Mouse (Mus musculus) CH12F3 (cell line): Measurements from ENCODE around the gene Sox30.

ENCODE experiments used
- in situ Hi-C: fragments of 300-500 bp; cut with MboI; formaldehyde crosslinking; loops from 2 replicates; pipeline ENCODE4 v1.14.3; 2020; ENCODE audit warnings: low sequenced_read_pairs

Sox30 gene

DNA sequence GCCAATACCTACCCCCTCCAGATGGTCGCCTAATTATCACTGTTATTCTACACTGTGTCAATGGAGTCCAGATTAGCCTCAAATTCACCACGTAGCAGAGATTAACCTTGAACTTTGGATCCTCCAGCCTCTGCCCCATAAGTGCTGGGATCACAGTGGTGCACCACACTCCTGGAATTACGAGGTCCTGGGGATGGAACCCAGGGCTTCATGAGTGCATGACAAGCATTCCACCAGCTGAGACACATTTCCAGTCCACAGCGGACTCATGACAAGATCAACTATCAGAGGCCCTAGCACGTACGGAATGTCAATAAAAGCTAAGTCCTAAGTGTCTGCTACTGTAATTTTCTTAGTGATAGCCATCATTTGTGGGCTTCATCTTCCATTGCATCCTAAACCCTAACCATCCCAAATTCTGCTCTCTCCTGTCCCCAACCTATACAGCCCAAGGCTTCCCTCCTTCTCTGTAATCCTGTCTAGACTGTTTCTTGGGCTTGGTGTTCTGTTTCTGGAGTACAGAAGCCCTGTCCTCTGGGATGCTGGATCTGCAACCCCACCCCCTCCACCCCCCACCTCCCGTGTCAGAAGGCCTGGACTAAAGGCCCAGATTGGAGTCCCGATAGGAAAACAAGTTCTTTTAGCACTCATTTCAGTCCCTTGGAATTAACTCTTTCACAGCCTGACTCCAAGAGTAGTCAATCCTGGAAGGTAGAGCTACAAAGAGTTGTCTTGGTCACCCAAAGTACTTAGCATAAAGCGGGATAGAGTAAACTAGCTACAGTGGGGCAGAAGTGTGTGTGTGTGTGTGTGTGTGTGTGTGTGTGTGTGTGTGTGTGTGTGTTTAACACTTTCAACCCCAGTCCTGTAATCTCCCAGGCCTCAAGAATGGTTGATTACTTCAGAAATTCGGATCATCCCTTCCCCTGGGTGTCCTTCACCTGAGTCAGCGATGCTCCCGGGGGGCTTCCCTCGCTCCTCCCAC lies 75.1 kb downstream of the Sox30 start:
- in situ Hi-C loops = no loop called here

DNA sequence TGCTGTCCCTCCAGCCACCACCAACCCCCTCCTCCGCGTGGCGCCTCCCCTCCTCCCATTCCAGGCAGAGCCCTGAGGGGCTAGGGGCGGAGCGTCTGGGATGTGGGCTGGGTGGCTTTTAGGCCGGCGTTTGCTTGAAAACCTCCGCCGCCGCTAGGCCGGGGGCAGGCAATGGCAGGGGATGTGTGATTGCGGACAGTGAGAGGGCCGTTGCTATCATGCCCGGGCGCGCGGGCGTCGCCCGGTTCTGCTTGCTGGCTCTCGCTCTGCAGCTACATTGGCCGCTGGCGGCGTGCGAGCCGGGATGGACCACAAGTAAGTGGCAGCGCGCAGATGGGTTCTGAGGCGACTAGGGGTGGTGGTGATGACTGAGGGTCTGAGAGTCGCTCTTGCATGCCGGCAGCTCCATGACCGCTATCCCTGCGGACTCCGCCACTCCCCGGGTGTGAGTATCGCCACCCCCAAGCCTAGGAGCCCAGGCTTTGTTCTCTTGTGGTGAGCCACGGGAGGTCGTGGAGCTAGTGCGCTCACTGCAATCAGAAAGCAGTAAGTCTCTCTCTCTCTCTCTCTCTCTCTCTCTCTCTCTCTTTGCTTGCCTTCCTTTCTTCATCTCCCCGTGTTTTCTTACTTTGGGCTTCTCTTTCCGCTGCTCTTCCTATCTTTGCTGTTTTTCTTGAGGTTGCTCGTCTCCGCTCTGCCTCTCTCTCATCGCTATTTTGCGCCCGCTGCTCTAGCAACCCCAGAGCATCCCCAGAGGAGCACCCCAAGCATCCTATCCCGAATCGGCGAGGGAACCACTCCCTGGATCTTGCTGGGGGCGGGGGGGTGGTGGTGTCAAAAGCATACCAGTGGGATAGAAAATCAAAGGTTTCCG lies 76.0 kb downstream of the Sox30 start, which contains the start of gene Adam19:
Gene Adam19 (plus strand): TSS at position 97 of the 874 bp plus-strand sequence.
- in situ Hi-C loops = no loop called here

DNA sequence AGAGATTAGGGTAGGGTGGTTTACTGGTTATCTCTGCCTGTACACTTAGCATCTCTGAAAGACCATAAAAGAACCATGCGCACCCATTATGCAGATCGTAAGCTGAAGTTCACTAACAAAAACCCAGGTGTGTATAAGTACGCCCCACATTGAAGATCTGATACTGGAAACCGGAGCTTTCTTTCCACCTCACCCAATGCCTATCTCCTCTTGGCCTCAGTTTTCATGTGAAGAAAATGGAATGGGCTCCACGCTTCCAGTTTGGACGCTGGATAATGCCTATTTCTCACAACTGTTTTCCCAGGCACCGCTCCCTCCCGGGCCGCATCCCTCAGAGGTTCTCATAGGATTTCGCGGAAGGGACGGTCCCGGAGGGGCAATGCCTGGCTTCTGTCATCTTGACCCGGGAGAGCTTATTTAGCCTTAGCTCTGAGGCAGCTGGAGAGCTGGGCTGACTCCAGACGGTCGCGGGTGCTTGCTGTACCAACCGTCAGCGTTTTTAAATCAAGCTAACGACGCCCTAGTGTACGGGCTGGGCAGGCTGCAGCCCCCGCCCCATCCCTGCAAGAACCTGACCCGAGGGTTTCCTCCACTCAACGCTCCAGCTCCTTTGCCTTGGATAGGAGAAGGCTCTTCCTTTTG lies 76.8 kb downstream of the Sox30 start:
- in situ Hi-C loops = no loop called here

DNA sequence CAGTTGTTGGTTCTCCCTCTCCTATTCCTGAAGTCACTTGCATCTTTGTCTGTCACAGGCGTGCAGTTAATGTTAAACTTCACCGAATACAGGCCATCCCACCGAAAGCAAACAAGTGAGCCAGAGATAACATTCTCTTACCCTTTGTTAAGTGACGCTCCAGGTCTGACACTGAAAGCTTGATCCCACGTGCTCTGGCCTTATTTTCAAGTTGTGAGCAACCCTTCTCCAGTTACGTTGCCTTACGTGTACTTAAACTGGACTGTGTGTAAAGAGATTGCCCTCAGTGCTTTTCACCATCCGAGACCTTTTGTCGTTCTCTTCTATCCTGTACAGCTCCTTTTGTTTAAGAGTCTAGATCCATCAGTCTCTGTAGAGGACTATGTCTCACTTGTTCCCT lies 77.9 kb downstream of the Sox30 start:
- in situ Hi-C loops = no loop called here

DNA sequence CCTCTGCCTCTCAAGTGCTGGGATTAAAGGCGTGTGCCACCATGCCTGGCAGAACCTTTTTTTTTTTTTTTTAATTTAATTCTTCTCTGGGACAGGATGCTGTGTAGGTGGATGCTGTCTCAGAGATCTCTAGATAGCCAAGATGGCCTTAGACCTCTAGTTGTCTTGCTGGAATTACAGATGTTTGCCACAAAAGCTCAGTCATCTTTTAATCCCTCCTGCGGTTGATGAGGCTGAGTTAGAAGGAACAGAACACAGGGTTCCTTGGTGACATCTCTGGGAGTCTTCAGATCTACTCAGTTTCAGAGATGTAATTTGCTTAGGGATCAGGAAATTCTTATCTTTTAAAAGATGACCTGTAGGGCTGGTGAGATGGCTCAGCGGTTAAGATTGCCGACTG lies 78.8 kb downstream of the Sox30 start:
- in situ Hi-C loops = no loop called here

DNA sequence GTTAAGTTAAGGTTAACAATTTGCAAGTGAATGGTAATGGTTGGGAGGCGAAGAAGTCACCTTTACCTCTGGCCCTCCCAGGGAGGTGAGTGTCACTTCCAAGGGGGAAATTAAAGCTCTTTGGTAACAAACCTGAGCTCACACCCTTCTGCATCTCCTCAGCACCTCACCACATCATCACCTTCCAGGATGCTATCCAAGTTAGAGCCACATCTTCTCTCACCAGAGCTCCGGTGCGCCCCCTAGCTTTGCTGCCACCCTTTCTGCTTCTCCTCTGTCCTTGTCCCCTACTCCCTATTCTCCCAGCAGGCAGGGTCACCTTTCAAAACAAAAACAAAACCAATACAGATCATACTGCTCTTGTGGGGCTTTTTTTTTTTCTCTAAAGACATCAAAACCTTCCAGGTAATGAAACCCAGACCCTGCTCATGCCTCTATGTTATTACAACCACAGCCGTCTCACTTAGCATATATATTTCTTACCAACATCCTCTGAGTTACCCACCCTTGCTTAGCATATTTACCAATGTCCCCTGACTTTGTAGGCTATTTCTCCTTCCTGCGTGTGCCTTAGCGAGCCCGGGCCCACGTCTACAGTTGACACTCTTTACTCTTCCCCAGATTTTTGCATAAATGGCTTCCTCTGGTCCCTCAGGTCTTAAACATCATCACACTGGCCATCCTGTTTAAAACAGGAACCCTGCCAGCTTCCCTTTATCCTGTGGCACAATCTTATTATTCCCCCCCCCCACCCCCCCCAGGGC lies 80.0 kb downstream of the Sox30 start:
- in situ Hi-C loops = no loop called here

DNA sequence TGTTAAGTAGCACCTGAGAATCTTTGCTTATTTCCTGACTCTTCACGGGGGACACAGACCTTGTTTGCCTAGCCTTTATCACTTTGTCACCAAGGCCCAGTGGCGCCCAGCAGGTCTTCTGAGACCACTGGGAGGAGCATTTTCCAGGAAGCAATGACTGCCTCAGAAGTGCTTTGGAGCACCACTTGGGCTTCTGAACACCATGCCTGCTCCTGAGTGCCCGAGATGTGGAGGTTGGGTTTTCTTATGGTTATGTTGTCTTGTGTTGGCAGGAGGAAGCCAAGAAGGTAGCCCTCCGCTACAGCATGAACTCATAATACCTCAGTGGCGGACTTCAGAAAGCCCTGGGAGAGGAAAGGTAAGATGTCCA lies 80.5 kb downstream of the Sox30 start:
- in situ Hi-C loops = no loop called here

DNA sequence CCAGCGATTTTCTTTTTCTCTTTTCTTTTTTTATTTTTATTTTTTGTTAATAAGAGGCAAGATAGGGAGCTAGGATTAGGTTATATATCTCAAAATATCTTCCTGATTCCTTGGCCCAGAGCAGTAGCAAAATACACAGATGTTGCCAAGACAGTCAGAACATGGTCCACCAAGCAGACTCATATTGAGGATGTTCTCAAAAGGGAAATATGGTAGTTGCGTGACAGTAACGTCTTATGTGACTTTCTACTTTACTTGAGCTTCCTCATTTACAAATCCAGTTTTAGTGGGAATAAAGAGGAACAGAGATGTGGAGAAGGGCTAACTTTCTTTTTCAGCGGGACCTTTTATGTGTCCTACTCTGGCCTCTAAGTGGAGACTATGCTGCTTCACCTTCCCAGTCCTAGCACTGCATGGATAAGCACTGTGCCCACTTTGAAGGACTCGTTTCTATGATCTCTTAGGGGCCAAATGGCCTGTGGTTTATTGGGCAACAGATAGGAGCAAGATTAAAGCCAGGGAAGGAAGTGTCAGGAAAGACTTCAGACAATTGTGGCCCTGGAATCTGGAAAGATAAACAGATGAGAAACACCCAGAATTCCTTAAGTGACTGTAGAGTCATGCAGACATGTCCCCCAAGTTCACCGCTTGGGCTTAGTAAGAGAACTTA lies 81.8 kb downstream of the Sox30 start:
- in situ Hi-C loops = no loop called here

DNA sequence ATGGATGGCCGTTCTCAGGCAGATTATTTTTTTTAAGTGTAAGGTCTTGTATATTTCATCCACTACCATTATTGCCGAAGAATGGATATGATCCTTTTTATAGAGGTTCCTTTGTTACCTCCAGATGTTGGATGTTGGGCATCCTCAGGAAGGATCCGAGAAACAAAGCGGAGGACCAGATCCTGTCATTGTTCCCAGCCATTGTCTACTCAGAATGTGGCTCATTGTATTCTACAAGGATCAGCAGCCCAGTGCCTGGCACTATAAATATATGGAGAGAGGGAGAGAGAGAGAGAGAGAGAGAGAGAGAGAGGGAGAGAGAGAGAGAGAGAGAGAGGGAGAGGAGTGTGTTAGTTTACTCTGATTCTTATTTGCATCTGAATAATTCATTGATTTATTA lies 82.5 kb downstream of the Sox30 start:
- in situ Hi-C loops = no loop called here

DNA sequence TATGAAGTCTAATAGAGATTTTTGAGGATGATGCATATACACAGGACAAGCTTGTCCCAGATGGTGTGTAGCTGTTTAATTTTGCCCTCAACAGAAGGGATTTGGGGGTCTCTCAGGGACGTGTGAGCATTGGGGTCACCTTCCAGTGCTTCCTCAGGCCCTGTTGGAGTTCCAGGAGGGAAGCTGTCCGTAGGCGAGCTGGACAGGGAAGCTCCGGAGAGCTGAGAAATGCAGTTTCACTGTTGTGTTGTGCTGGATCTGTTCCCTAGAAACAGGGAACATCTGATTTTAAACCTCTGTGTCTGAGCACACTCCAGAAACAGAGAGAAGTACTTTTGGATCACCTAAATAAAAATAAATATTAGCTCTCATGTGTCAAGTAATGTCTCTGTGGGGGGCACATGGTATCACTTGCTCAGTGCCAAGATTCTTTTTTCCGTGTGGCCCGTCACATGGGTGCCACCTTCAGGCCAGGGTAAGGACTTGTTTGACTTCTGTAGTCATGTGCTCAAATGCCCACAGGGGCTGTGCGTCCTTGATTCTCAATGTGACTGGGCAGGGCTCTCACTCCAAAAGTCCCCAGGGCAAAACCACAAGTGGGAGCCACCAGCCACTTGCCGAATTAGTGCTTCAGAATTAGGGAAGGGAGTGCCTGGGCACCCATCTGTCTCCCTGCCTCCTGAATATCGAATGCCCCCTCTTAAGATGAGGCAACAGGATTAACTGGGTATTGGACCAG lies 83.1 kb downstream of the Sox30 start:
- in situ Hi-C loops = no loop called here

DNA sequence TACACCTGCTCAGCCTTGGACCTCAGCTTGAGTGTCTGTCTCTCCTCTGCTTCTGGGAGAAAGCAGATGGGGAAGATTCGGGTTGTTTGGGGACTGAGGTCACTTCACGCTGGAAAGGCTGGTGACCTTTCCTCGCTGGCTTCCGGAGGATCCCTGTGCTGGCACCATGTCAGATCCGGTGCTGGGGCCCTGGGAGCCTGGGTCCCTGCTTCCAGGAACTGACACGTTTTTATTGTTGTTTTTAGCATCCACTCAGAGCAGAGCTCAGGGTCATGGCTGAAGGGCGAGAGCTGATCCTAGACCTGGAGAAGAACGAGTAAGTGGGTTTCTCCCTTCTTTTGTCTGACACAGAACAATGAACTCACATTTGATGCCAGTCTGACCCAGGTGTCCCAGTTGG lies 84.7 kb downstream of the Sox30 start:
- in situ Hi-C loops = no loop called here

DNA sequence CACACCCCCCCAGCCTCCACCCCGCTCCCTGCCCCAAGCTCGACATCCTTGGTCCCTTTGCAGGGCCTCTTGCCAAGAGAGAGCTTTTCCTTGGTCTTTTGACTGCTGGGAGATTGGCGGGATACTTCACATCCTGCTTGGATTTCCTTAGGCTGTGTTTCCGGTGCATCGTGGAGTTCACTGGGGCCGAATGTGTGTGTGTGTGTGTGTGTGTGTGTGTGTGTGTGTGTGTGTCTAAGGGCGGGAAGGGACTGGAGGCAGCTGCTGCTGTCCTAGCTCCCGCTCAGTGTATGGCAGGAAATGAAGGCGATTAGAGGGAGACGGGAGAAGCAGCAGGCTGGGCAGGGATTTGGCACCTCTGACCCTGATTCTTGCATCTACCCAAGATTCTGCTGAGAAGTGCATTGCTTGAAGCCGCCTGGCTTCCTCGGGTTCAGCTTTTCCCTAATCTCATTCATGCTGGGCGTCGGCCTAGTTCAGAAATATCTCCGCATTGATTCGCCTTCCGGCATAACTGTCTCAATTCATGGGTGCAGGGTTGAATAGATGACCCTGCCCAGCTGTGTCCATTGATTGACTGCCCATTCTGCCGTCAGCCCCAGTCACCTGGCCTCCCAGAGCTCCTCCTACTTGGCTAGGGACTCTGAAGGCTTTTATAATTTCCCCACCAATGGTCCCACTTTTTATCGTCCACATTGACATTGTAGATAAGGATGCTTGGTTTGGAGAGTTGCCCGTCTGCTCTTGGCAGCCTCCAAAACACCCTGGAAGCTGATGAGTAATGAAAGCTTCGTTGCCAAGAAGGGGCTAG lies 85.3 kb downstream of the Sox30 start:
- in situ Hi-C loops = no loop called here
